Mouse (Mus musculus) forebrain, embryonic 13.5 days (tissue): Measurements from ENCODE around the gene Pirt. TPM values are rescaled to one million over a fixed set of nuclear protein-coding genes. Genes with fewer than 3 reads are reported as not detected.

Source experiments
- ATAC-seq: fragments of 200-750 bp; cut with Nextera tagmentation; 2 replicates; pipeline ENCODE4 v1.8.0; 2017
- H3K27ac ChIP-seq: fragments of 300-500 bp; sonication (generic); 2 replicates; pipeline ENCODE4 v1.5.1; 2015; ENCODE audit warnings: inconsistent platforms, mild to moderate bottlenecking, moderate library complexity
- H3K27me3 ChIP-seq: fragments of 300-500 bp; sonication (generic); 2 replicates; pipeline ENCODE4 v1.6.1; 2015; ENCODE audit warnings: mild to moderate bottlenecking, inconsistent platforms
- H3K36me3 ChIP-seq: fragments of 300-500 bp; sonication (generic); 2 replicates; pipeline ENCODE4 v1.6.1; 2015; ENCODE audit warnings: mild to moderate bottlenecking, inconsistent platforms; ENCODE audit not compliant: poor library complexity, severe bottlenecking
- H3K4me1 ChIP-seq: fragments of 300-500 bp; sonication (generic); 2 replicates; pipeline ENCODE4 v1.6.1; 2015; ENCODE audit warnings: inconsistent platforms
- H3K4me2 ChIP-seq: fragments of 300-500 bp; sonication (generic); 2 replicates; pipeline ENCODE4 v1.6.1; 2015; ENCODE audit warnings: inconsistent platforms, mild to moderate bottlenecking, moderate library complexity
- H3K4me3 ChIP-seq: fragments of 300-500 bp; sonication (generic); 2 replicates; pipeline ENCODE4 v1.5.1; 2015; ENCODE audit warnings: mild to moderate bottlenecking, inconsistent platforms
- H3K9ac ChIP-seq: fragments of 300-500 bp; sonication (generic); 2 replicates; pipeline ENCODE4 v1.6.1; 2015; ENCODE audit warnings: mild to moderate bottlenecking, inconsistent platforms
- H3K9me3 ChIP-seq: fragments of 300-500 bp; sonication (generic); replicated peaks from 2 replicates; pipeline ENCODE4 v1.6.1; 2016; ENCODE audit warnings: inconsistent platforms
- WGBS: fragments of 180-500 bp; shearing (Covaris S2); methylation state at CpG from one replicate; pipeline ENCODE4 v1.1.7; 2015; 5-methylcytosine and 5-hydroxymethylcytosine counted together
- polyA plus RNA-seq: library from polyadenylated mRNA; unstranded; fragments of >200 nt; fragmentation: Nextera tagmentation; extraction: Ambion mirVana; gene quantifications from 2 replicates; pipeline ENCODE4 v1.2.1, GENCODE M21; 2015

The Pirt gene
- polyA plus RNA-seq = 0.12 and 0.16 TPM in 2 replicates

DNA sequence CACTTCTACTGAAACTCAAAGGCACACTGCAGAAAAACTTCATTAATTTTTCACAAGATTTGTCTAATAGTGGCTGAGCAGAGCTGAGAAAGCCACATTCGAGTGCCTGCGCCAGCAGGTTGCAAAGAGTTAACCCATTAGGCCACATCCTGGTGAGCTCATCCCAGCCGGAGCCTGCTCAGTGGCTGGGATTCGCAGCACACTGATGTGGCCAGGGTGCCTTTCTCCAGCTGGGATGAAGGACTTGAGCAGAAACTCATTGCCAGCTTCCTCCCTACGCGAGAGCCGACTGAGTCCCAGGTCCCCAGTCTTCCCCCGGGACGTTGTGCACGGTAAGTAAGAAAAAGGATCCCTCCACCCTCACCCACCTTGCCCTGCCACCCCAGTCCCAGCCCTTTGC is at the start of gene Pirt:
Pirt (plus strand) TSS at position 171 of the 400 bp plus-strand sequence.
- Histone ChIP-seq H3K27ac (no peak within 1 kb of the TSS), H3K4me3 (no peak within 1 kb of the TSS), H3K36me3 (no peaks in the 10 kb centered on the region), H3K4me1 (peaks cover 5% of the 10 kb centered on the region; the same call in 1 of the 2 replicates), H3K9me3 (no peaks in the 10 kb centered on the region), H3K4me2 (no peak within 1 kb of the TSS; the same call in 1 of the 2 replicates), H3K27me3 (no peaks in the 10 kb centered on the region), H3K9ac (no peak within 1 kb of the TSS)
- ATAC-seq = no peak
- WGBS = 47% methylated on average over 10 of the region's 10 CpGs

DNA sequence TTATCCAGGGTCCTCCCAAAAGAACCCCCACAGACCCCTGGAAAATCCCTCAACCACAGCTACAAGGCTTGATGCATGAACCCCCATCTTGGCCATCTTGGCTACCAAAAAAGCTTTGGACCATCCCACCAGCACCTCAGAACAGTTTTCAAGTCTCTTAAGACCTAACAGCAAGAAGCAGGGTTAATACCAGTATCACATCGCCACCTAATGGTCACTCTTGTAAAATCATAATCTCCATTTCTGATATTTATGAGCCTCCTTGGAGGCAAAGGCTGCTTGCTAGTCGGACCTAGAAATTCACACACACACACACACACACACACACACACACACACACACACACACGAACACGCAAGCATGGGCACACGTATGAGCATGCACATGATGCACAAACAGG is 40.1 kb upstream of the Pirt start:
- no peak overlapping the region for H3K4me3 ChIP-seq
- no peak overlapping the region for H3K4me2 ChIP-seq
- ATAC-seq = 0 out of 2 replicates have a peak, but pooled peaks have one; percentile 33
- H3K4me1 ChIP-seq = no peaks in the 10 kb centered on the region
- no peak overlapping the region for H3K9ac ChIP-seq
- peaks cover 4% of the 10 kb centered on the region; the same call in 1 of the 2 replicates for H3K9me3 ChIP-seq
- no peaks in the 10 kb centered on the region for H3K27me3 ChIP-seq
- WGBS = 15% methylated on average over 5 of the region's 5 CpGs
- no peaks in the 10 kb centered on the region for H3K36me3 ChIP-seq
- no peak overlapping the region for H3K27ac ChIP-seq

DNA sequence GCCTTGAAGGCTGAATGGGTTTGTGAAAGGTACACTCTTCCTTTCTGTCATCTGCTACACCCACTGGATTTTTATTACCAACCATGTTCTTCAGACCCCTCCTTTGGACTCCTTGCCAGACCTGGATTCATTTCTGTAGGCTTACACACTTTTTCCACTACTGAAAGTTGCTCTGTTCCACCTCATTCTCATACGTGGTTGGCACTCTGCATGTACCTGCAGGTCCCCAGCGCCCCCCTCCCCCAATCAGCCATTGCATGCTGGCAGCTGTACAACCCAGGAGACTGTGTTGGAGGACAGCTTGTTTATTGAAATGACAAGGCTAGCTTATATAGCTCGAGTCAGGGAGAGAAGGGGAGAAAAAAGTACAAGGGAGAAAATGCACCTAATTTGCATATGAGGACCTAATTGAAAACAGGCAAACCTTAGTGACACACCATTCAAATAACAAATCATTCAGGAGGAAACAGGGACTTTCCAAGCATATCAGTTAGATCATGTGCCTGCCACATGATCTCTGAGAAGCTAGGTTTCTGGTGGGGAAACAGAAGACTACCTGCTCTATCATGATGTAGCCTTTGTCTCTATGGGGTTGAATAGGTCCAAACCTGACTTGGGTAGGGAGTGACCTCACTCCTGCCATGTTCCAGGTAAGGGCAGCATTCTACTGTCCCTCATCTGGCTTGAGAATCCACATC is 38.9 kb upstream of the Pirt start:
- Histone ChIP-seq H3K36me3 (no peaks in the 10 kb centered on the region), H3K9ac (no peak overlapping the region), H3K4me1 (no peaks in the 10 kb centered on the region), H3K4me3 (no peak overlapping the region), H3K4me2 (no peak overlapping the region), H3K9me3 (no peaks in the 10 kb centered on the region), H3K27me3 (no peaks in the 10 kb centered on the region), H3K27ac (no peak overlapping the region)
- ATAC-seq = no peak
- 65% methylated on average over 3 of the region's 3 CpGs for WGBS

DNA sequence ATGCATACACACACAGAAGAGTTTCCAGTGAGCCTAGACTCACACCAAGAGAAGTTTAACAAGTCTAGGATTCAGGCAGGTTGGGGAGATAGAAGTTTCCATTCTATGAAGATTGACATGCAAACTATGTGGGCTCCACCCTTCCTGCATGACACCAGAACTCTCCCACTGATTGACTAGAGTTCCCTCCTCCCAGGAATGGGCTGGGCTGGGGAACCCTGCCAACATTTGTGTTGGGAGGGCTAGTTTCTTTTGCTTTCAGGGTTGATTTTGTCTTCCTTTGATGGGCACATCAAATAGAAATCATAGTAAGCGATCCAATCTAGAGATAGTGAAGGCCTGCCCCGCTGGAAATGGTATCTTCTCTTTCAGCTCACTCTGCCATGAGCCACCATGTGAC is 30.5 kb upstream of the Pirt start:
- Histone ChIP-seq H3K4me1 (0 out of 2 replicates have a peak, but pooled peaks cover 4% of the 10 kb centered on the region), H3K27me3 (no peaks in the 10 kb centered on the region), H3K4me2 (no peak overlapping the region), H3K27ac (no peak overlapping the region), H3K4me3 (no peak overlapping the region), H3K9ac (no peak overlapping the region), H3K9me3 (no peaks in the 10 kb centered on the region), H3K36me3 (no peaks in the 10 kb centered on the region)
- WGBS = 68% methylated on average over 2 of the region's 2 CpGs
- no peak for ATAC-seq

DNA sequence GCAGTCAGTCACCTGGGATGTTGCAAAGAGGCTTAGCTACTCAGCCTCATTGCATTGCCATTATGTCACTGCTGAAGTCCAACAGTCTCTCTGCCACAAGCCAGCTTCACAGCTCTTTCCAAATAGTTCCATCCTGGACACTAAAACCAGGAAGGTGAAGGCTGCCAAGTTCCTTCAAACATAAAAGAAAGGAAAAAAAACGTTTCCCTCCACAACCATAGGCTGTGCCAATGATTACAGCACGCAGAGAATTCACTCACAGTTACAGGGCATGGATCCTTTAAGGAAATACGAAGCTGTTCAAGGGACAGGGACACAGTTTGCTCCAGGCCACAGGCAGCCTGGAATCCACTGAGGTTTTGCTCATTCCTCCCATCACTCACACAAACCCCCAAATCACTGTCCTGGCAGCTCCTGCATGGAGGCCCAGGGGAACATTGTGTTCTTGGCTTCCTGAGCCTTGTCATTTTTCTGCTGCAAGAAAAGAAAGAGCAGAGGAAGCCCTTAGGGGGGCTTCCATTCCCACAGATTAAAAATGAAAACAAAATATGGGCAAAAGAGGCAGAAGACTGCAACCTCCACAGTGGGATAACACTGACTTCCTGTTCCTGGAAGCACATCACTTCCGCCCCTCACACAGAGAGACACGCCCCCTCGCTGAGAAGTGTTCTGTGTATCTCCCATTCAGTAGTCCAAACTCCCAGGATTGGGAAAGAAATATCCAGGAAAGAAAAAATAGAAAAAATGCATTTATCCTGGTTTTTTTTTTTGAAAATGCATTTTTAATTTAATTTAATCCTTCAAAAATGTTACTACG is 29.3 kb upstream of the Pirt start:
- H3K27ac ChIP-seq = no peak overlapping the region
- H3K9ac ChIP-seq = no peak overlapping the region
- no peak overlapping the region for H3K4me2 ChIP-seq
- no peaks in the 10 kb centered on the region for H3K36me3 ChIP-seq
- H3K4me3 ChIP-seq = no peak overlapping the region
- ATAC-seq = no peak; the same call in 1 of the 2 replicates
- H3K9me3 ChIP-seq = no peaks in the 10 kb centered on the region
- WGBS = 69% methylated on average over 7 of the region's 7 CpGs
- H3K4me1 ChIP-seq = 0 out of 2 replicates have a peak, but pooled peaks cover 4% of the 10 kb centered on the region
- no peaks in the 10 kb centered on the region for H3K27me3 ChIP-seq

DNA sequence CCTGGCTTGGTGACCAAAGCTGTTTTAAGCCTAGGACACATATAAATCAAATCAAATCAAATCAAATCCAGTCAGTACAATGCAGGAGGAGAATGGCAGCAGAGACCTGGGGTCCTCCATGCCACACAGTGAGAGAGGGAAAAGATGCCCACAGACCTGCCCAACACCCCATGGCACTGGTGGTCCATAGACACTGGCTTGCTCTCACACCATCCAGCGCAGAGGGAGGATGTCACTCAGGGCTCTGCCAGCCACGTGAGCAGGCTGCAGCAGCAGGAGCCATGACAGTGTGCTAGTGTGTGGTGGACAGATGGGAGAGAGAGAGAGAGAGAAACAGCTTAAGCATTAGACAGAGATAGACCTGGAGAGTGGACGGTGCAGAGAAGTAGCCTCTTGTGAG is 19.2 kb upstream of the Pirt start:
- no peaks in the 10 kb centered on the region for H3K27me3 ChIP-seq
- no peaks in the 10 kb centered on the region for H3K9me3 ChIP-seq
- H3K27ac ChIP-seq = no peak overlapping the region
- no peak overlapping the region for H3K4me2 ChIP-seq
- H3K4me1 ChIP-seq = no peaks in the 10 kb centered on the region
- no peak overlapping the region for H3K9ac ChIP-seq
- WGBS = 59% methylated on average over 3 of the region's 3 CpGs
- no peaks in the 10 kb centered on the region for H3K36me3 ChIP-seq
- no peak for ATAC-seq
- H3K4me3 ChIP-seq = no peak overlapping the region

DNA sequence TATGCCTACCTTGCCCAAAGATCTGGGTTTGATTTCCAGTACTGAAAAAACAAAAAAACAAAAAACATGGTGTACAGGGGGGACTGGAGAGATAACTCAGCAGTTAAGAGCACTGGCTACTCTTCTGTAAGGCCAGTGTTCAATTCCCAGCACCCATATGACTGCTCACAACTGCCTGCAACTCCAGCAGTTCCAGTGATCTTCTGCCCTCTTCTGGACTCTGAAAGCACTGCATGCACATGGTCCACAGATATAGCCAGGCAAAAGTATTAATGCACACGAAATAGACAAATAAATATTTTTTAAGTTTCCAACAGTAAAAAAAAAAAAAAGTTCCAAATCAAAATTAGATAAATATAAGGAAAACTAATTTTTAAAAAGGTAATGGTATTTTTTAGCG is 13.0 kb upstream of the Pirt start:
- Histone ChIP-seq H3K4me3 (no peak overlapping the region), H3K4me1 (no peaks in the 10 kb centered on the region), H3K4me2 (no peak overlapping the region), H3K27me3 (no peaks in the 10 kb centered on the region), H3K9ac (no peak overlapping the region), H3K27ac (no peak overlapping the region), H3K9me3 (no peaks in the 10 kb centered on the region), H3K36me3 (no peaks in the 10 kb centered on the region)
- 92% methylated on average over 2 of the region's 2 CpGs for WGBS
- no peak for ATAC-seq

DNA sequence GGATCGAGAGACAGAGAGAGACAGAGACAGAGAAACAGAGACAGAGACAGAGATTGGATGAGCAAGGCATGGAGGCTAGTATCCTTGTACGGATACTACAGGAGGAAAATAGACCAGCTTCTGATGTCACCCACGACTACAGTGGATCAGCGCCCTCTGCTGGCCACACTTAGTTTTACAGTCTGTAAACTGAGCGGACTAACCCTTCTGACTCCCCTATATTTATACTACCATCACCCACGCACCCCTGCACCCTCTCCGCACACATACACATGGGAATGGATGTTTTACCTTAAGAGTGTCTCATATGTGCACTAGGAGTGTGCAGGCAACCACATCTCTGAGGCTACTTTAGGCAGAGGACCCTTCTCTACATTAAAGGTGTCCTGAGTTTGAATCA is 12.4 kb upstream of the Pirt start:
- Histone ChIP-seq H3K9ac (no peak overlapping the region), H3K27ac (no peak overlapping the region), H3K9me3 (no peaks in the 10 kb centered on the region), H3K4me1 (no peaks in the 10 kb centered on the region), H3K4me3 (no peak overlapping the region), H3K36me3 (no peaks in the 10 kb centered on the region), H3K4me2 (no peak overlapping the region), H3K27me3 (no peaks in the 10 kb centered on the region)
- 14% methylated on average over 7 of the region's 7 CpGs for WGBS
- ATAC-seq = peak; percentile 45; the same call in 1 of the 2 replicates

DNA sequence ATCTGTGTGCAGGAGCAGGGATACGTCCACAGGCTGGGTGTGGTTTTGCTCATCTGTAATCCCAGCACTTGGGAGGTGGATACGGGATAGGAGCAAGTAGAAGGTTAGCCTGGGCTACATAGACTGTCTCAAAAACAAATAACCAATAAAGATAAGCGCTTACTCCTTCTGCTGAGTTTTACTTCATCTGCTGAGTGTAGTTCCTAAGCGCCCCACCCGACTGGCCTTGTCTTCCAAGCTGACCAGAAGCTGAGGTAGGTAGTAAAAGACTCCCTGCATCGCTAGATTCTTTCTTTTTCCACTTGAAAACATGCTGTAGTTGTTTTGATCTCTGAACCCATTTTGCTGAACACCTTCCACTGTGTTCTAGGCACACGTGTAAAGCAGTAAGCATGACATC is 9.0 kb upstream of the Pirt start:
- Histone ChIP-seq H3K36me3 (no peaks in the 10 kb centered on the region), H3K4me1 (peaks cover 10% of the 10 kb centered on the region; the same call in 1 of the 2 replicates), H3K27me3 (no peaks in the 10 kb centered on the region), H3K9ac (no peak overlapping the region), H3K9me3 (no peaks in the 10 kb centered on the region), H3K4me3 (no peak overlapping the region), H3K4me2 (no peak overlapping the region), H3K27ac (no peak overlapping the region)
- WGBS = 89% methylated on average over 7 of the region's 7 CpGs
- ATAC-seq = no peak

DNA sequence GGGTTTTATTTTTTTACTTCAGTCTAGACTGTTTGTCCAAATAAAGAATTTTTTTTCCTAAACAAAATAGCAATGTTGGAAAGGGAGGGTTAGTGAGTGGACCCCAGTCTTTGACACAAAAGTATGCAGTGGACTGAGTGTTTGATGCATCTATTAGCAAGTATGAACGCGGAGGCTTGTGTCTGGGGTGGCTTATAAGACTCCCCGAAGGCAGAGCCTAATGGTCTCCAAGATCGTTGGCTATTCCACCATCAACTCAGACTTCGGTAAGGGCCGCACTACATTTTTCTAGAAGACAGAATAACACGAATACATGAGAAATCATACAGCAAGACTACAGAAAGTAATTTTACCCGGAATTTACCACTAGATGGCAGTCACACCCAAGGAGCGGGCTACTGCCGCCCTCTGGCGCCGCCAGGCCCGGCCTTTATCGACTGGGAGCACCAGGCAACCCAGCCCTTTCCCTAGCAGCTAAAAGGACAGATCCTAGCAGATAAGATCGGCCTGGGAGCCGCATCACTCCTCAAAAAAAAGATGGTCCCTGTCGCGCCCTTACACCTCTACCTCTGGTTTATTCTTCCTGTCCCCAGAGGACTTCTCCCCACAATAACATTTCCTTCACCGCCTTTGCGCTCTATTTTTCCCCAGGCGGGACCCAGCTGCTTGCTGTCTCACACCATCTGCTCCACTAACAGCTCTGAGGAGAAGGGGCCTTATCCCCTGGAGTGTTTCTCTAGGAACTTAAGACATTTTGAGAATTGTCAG is 6.0 kb upstream of the Pirt start:
- Histone ChIP-seq H3K4me1 (peaks cover 10% of the 10 kb centered on the region; the same call in 1 of the 2 replicates), H3K36me3 (no peaks in the 10 kb centered on the region), H3K4me2 (peak overlapping the region; percentile 44), H3K9me3 (no peaks in the 10 kb centered on the region), H3K9ac (peak overlapping the region; percentile 34; the same call in 1 of the 2 replicates), H3K27me3 (no peaks in the 10 kb centered on the region), H3K27ac (peak overlapping the region; percentile 60), H3K4me3 (no peak overlapping the region)
- peak; percentile 91 for ATAC-seq
- 13% methylated on average over 21 of the region's 21 CpGs for WGBS

DNA sequence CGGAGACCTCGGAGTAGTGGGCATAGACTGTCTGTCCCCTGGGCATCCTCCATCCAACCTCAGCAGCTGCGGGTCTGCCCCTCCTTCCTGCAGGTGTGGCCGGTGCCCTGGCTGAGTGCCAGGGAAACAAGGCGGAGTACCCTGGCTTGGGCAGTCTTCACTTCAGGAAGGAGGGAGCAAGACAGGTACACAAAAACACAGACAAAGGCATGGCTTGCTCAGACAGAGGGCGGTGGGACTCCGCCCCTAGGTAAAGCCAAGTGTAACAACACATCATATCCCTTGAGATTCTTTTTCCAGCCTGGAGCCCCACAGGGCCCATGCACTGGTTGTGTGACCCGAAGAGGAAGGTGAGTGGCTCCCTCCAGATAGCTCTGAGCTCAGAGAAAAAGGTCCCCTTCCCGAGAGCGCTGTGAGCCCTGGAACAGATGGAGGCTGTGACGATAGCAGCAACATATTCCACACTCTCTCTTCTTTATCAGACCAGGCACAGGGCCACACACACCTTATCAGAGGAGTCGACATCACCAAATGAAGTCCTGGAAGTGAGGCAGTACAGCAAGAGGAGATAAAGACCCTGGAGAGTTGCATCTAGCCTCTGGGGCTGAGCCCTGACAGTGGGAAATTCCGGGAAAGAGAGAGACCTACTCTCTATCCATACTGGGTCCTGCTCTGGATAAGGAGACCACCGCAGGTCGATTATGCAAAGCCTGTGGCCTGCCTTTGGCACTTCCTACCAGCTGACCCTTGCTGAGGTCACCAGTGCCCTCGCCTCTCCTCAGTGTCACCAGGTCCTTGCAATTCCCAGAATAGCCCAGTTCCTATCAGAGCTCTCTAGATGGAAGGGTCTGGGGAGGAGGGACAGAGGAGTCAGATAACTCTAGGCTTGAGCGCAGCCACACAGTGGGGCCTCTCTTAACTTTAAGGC is 1.0 kb downstream of the Pirt start:
- H3K36me3 ChIP-seq = no peaks in the 10 kb centered on the region
- no peak overlapping the region for H3K4me3 ChIP-seq
- WGBS = 62% methylated on average over 17 of the region's 17 CpGs
- no peak overlapping the region; the same call in 1 of the 2 replicates for H3K27ac ChIP-seq
- no peaks in the 10 kb centered on the region for H3K9me3 ChIP-seq
- H3K9ac ChIP-seq = no peak overlapping the region
- ATAC-seq = no peak
- peaks cover 5% of the 10 kb centered on the region; the same call in 1 of the 2 replicates for H3K4me1 ChIP-seq
- H3K4me2 ChIP-seq = no peak overlapping the region; the same call in 1 of the 2 replicates
- H3K27me3 ChIP-seq = no peaks in the 10 kb centered on the region
